Mouse (Mus musculus): ENCODE results near the gene Sh3bgrl.
A peak's percentile ranks its signal among the peaks of the same experiment; 100 is the strongest.
"Not testable (repeated sequence)": the region's sequence is repeated elsewhere in the genome, so short reads cannot be mapped to it uniquely, and the experiment has no call there.

Gene Sh3bgrl

DNA sequence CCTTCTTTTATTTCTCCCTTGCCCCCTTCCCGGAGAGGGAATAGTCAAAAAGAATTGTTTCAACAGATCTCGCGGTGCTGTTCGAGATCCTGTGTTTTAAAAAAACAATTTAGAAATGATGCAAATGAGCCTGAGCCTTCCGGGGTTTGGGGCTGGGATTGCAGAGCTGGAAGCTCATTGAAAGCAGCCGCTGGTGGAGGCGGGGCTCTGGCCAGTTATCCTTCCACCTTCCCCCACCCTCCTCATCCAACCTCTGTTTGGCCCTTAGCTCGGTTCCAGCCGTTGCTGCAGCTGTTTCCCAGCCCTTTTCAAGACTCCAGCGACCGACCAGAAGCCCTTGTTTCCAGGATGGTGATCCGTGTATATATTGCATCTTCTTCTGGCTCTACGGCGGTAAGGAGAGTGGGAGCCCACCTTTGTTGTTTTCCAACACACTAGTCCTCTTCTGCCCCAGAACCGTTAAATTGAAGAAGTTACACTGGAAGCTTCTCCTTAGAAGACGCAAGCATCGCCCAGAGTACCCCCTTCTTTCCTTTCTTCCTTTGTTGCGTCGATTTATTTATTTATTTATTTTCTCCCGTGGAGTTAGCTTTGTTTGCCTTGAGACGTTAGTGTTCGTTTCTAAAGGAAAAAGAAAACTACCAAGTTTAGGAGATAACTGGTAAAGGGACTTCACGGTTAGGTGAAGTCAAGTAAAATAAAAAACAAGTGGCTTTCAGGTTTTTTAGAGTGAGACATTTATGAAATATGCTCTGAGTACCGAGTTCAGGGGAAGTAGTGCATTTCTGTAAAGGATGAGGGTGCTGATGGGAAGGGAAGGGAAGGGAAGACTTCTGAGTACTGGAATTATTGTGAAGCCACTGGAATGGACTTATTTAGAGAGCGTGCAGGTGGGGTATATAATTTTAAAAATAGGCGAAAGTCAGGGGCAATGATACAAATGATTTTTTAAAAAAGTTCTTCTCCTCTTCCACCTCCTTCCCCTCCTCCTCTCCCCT is at the start of gene Sh3bgrl:
Sh3bgrl (plus strand) TSS at position 121 of the 998 bp plus-strand sequence.
- peak; percentile 72 to 78 for DNase-seq (ENCODE audit: low spot score in 2 of 2)

GRCm38 (mm10) chrX:109047773-109048172 is 47.4 kb upstream of the Sh3bgrl start:
- DNase-seq (ENCODE audit: low spot score in 2 of 2): no peak

- no peak for DNase-seq (ENCODE audit: low spot score in 2 of 2)
Measured at GRCm38 (mm10) chrX:109071719-109072118, 23.4 kb upstream of the Sh3bgrl start.

- no peak for DNase-seq (ENCODE audit: low spot score in 2 of 2)
Measured at GRCm38 (mm10) chrX:109075716-109076115, 19.4 kb upstream of the Sh3bgrl start.

DNA sequence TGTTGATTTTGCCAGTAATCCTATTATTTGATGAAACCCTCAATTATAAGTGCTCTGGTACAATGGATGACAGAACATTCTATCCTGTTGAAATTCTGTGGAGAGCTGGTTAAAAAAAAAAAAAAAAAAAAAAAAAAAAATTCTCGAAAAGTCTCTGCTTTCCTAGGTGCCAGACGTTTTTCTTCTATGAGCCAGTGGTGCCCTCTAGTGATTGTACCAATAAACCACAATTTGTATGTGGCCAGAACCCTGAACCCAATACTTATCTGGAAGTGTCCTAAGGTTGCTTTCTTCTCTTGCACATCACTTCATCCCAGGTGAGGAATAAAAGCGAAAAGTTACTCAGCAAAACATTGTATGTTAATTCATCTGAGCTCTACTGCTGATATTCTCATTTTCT is 18.8 kb upstream of the Sh3bgrl start:
- DNase-seq (ENCODE audit: low spot score in 2 of 2): no peak

- not testable (repeated sequence) for DNase-seq (ENCODE audit: low spot score in 2 of 2)
Measured at GRCm38 (mm10) chrX:109079354-109079753, 15.8 kb upstream of the Sh3bgrl start.

DNA sequence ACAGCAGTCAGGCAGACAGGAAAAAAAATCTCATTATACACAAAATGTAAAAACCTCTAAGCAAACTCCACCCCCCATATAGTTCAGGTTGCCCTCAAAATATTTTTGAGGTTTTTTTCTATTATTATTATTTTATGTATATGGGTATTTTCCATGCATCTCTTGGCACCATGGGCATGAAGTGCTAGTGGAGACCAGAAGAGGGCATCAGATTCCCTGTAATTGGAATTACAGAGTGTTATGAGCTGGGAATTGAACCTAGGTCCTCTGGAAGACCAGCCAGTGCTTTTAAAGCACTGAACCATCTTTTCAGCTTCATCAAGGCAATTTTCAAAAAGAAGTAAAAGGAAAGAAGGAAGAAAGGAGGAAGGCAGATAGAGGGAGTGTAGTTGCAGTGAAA is 8.1 kb upstream of the Sh3bgrl start:
- DNase-seq (ENCODE audit: low spot score in 2 of 2): no peak

DNA sequence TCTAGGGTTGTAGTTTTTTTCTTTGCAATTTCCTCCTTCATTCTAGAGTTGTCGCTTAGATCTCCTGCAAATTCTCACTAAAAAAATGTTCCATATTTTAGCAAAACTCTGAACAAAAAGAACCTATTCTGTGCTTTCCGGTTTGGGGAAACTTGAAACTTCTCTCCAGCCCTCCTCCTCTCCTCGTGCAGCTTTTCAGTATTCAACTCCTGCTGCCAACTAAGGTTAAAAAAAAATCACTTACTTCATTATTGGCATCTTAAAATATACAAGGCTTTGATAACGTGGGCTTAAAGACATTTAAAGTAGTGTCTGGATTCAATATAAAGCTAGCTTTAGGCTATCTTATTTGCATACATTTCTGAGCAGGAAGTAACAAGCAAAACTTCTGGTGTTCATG is 365 bp upstream of the Sh3bgrl start:
- no peak for DNase-seq (ENCODE audit: low spot score in 2 of 2)

DNA sequence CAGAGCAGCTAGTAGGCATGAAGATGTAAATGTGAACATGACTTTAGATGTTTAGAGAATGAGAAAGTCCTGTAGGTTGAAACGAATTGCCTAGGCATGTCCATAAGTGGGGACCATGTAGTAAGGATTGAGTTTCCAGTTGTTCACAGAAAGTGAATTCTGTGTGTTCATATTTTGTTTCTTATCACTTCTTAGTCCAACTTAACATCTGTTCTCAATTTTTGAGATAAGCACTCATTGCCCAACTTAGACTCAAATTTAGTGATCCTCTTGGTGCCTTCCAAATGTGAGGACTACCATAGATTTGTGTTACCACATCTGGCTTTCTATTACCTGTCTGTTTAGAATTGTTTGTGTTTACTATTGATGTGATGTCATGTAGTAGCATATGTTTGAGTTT is 3.3 kb downstream of the Sh3bgrl start:
- DNase-seq (ENCODE audit: low spot score in 2 of 2): no peak

DNA sequence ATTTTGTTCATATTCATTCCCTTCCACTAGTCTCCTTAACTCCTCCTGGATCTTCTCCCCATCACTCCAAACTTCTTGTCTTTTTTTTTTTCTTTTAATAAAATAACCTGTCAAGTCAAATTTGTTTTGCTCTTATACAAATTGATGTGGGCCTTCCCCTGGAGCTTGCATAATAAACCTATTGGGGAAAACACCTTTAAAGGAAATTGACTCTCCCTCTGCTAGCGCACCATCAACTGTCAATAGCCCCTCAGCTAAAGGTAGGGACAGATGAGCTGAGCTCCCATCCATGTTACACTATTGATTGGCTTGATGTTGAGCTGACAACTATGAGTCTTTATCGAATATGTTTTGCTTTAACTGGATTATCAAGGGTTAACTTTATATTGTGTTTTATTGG is 5.3 kb downstream of the Sh3bgrl start:
- no peak for DNase-seq (ENCODE audit: low spot score in 2 of 2)

DNA sequence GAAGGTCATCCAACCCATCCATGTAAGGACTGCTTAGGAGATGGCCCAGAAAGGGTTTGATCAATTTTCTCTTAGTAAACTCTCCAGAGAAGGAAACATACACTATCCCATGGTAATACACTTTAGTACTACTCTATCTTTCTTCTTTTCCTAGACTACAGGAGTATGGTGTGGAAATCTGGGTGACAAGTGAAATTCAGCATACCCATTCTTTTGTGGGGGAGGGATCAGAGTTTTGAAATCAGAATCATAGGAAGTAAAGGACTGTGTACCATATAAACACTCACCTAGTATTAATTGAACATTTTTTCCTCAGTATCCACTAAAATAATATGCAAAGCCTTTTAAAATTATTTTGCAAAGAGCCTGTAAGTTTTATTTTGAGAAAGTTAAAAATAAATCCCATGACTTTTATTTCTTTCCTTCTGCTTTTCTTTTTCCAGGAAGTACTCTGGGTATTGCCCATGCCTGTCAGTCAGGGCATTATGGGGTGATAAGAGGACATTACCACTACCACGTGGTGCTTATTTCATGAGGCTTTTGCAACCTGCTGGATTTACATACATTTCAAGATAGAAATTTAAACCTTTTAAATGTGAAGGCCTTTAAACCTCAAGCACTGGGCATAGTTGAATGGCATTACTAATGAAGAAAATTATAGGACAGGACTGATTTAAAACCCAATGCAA is 13.1 kb downstream of the Sh3bgrl start:
- no peak for DNase-seq (ENCODE audit: low spot score in 2 of 2)

DNA sequence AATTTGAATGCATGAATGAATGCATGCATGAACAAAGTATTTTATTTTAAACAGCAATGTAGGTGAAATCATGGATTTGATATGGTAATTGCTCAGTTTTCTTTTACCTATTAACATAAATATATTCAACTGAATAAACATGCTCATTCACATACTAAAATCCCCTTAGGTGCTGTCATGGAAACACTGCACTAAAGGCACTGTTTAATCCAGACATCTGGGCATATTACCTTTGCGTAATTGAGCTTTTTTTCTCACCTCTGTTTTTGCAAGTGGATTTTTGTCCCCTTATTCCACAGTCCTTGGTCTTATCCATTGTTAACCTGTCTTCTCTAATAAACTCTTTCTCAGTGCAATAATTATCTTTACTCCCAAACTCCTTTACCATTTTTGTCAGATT is 17.7 kb downstream of the Sh3bgrl start:
- DNase-seq (ENCODE audit: low spot score in 2 of 2): no peak

- DNase-seq (ENCODE audit: low spot score in 2 of 2): no peak
Measured at GRCm38 (mm10) chrX:109113401-109114280, 18.5 kb downstream of the Sh3bgrl start.

GRCm38 (mm10) chrX:109119829-109120826 is 25.0 kb downstream of the Sh3bgrl start:
- peak in 1 of 2 experiments; percentile 17 for DNase-seq (ENCODE audit: low spot score in 2 of 2)

DNA sequence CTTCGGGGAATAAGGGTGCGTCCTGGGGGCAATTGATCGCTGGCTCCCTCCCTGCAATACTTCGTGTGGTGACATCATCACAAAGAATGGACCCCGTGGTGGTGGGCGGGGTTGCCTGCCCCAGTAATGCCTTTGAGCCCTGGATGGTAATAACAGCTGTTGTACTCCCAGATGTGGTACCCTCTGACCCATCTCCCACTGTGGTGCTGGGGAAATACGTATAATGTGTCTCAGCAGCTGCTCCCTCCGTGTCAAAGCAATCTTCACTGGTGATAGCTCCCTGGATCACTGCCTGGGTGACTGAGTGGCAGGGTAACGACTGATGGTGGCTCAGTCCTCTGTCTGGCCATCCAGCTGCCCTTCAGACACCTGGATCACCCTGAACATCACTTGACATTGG is 26.0 kb downstream of the Sh3bgrl start:
- no peak for DNase-seq (ENCODE audit: low spot score in 2 of 2)

DNA sequence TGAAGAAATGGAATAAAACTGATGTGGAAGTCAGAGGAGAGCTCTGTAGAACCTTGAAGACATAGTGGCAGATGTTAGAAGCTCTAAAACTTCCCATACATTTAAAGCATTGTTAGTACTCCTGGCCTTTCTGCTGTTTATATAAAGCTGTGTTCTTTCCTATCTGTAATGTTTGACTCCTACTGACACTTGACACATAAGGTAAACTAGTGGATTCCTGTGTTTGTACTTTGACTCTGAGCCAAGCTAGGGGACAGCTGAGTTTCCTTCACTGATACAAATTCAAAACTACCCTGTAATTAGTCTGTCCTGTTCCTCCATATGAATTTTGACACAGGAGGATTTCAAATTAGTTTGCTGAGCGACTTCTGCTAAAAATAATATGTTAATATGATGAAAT is 27.5 kb downstream of the Sh3bgrl start:
- no peak for DNase-seq (ENCODE audit: low spot score in 2 of 2)

DNA sequence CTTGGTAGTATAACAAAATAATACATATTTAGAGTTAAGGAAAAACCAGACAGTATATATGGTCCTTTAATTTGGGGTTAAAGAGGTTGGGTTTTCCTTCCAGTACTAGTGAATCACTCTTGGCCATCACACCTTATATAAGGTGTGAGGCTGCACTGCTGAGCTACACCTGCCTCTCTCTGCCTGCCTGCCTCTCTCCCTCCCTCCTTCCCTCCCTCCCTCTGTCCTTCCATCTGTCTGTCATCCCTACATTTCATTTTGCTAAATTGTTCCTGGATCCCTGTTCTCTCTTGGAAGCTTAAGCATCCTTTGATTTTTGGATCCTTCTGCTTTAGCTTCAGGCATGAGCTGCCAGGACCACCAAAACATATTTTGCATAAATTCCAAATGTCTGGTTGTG is 28.6 kb downstream of the Sh3bgrl start:
- no peak for DNase-seq (ENCODE audit: low spot score in 2 of 2)

DNA sequence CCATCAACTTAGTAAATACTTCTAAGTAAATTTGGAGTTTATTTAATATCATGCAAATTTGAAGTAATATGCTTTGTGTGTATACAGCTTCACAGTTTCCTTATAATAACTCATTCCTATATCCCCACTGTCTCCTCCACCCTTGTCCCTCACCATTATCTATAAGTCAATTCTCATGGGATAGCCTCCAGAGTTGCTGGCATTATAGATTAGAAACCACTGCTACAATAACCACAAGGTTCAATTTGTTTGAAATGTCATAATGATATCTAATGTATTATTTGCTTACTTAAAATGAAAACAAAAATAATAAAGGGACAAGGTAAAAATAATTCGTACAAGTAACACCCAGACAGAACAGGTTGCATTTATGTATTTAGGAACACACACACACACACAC is 31.7 kb downstream of the Sh3bgrl start:
- no peak for DNase-seq (ENCODE audit: low spot score in 2 of 2)

- no peak for DNase-seq (ENCODE audit: low spot score in 2 of 2)
Measured at GRCm38 (mm10) chrX:109127551-109128088, 32.5 kb downstream of the Sh3bgrl start.

GRCm38 (mm10) chrX:109130066-109130465 is 34.9 kb downstream of the Sh3bgrl start:
- no peak for DNase-seq (ENCODE audit: low spot score in 2 of 2)
